Mouse (Mus musculus): Measurements from ENCODE around the gene Atp2a2. TPM values are rescaled to one million over a fixed set of nuclear protein-coding genes. Genes with fewer than 3 reads are reported as not detected.

The Atp2a2 gene
- polyA plus RNA-seq, 1 experiment from 2014 or later: 36.7 TPM

DNA sequence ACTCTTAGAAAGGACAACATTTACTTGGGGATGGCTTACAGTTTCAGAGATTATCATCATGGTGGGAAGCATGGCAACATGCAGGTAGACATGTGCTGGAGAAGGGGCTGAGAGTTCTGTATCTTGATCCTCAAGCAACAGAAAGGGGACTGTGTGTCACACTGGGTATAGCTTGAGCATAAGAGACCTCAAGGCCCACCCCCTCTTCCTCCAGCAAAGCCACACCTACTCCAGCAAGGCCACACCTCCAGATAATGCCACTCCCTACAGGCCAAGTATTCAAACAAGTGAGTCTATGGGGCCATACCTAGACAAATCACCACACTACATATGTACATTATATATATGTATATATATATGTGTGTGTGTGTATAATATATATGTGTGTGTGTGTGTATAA lies 5.4 kb upstream of the Atp2a2 start:
- Histone ChIP-seq H3K27ac (replicated peaks; ENCODE audit: low read depth, low read length) (no peak overlapping the region), H3K9ac (ENCODE audit: low read length) (no peak overlapping the region), H3K36me3 (ENCODE audit: control insufficient read depth, insufficient read depth, low read length) (no peaks in the 10 kb centered on the region), H3K4me2 (ENCODE audit: low read depth, severe bottlenecking) (no peak overlapping the region), H3K4me3 (ENCODE audit: low read depth, low read length) (no peak overlapping the region), H3K4me1 (ENCODE audit: control insufficient read depth, insufficient read depth, low read length) (no peaks in the 10 kb centered on the region), H3K27me3 (ENCODE audit: control insufficient read depth, insufficient read depth, low read length) (no peaks in the 10 kb centered on the region), H3K9me3 (ENCODE audit: control insufficient read depth, low read length) (no peaks in the 10 kb centered on the region)
- no peak for ATAC-seq (ENCODE audit: insufficient number of reproducible peaks, low FRiP score, low TSS enrichment, low read depth)
- DNase-seq (ENCODE audit: low spot score): no peak

DNA sequence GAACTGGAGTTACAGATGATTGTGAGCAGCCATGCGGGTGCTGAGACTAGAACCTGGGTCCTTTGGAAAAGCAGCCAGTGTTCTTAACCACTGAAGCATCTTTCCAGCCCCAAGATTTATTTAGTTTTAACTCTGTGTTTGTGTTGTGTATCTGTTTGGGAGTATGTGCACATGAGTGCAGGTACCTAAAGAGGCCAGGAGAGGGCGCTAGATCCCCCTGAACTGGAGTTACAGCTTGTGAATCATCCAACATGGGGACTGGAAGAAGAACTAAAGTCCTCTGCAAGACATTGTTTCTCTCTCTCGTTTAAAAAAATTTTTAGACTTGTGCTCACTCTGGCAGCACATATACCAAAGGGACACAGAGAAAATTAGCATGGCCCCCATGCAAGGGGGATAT lies 4.4 kb upstream of the Atp2a2 start:
- no peak for ATAC-seq (ENCODE audit: insufficient number of reproducible peaks, low FRiP score, low TSS enrichment, low read depth)
- 79% methylated on average over 3 of the region's 3 CpGs for WGBS

DNA sequence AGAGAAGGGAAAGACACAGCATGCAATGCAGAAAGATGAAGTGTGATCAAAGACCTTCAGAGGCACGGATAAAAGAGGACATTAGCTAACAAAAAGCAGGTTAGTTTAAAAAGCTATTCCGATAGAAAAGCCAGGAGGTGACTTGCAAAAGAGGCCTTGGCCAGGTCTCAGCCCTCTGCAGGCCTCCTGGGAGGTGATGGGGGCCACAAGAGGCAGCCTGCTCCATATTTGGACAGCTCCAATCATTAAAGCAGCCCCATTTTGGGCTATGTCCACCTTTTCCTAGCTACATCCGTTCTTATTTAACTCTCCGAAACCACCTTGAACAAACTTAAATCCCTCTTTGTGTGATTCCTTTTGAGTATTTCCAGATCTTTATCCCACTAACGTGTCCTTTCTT lies 3.5 kb upstream of the Atp2a2 start:
- Histone ChIP-seq H3K4me1 (ENCODE audit: control insufficient read depth, insufficient read depth, low read length) (no peaks in the 10 kb centered on the region), H3K27me3 (ENCODE audit: control insufficient read depth, insufficient read depth, low read length) (no peaks in the 10 kb centered on the region), H3K27ac (replicated peaks; ENCODE audit: low read depth, low read length) (no peak overlapping the region), H3K4me3 (ENCODE audit: low read depth, low read length) (no peak overlapping the region), H3K9me3 (ENCODE audit: control insufficient read depth, low read length) (no peaks in the 10 kb centered on the region), H3K4me2 (ENCODE audit: low read depth, severe bottlenecking) (no peak overlapping the region), H3K36me3 (ENCODE audit: control insufficient read depth, insufficient read depth, low read length) (no peaks in the 10 kb centered on the region), H3K9ac (ENCODE audit: low read length) (no peak overlapping the region)
- WGBS: 68% methylated on average over 5 of the region's 5 CpGs
- DNase-seq (ENCODE audit: low spot score) (no peak), ATAC-seq (ENCODE audit: insufficient number of reproducible peaks, low FRiP score, low TSS enrichment, low read depth) (no peak)

More for the DNA sequence above, 4.4 kb upstream of the Atp2a2 start:
- Histone ChIP-seq H3K4me1 (ENCODE audit: control insufficient read depth, insufficient read depth, low read length) (no peaks in the 10 kb centered on the region), H3K9ac (ENCODE audit: low read length) (no peak overlapping the region), H3K9me3 (ENCODE audit: control insufficient read depth, low read length) (no peaks in the 10 kb centered on the region), H3K4me3 (ENCODE audit: low read depth, low read length) (no peak overlapping the region), H3K36me3 (ENCODE audit: control insufficient read depth, insufficient read depth, low read length) (no peaks in the 10 kb centered on the region), H3K4me2 (ENCODE audit: low read depth, severe bottlenecking) (no peak overlapping the region), H3K27me3 (ENCODE audit: control insufficient read depth, insufficient read depth, low read length) (no peaks in the 10 kb centered on the region), H3K27ac (replicated peaks; ENCODE audit: low read depth, low read length) (no peak overlapping the region)
- no peak for DNase-seq (ENCODE audit: low spot score)

DNA sequence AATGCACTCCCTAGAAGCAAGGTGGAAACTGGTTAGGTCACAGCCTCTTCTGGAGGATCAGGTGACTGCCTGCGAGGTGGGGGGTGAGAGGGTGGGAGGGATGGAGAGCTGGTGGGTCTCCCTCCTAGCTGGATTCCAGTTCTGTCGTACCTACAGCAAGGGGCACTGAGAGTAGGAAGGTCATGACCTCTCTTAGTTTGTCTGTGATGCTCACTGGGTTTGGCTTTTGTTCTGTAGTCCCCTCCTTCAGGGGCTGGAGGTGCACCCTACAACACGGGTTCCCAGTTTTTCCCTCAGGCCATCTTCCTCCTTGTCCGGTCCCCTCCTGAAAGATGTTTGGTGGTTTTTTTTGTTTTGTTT lies 1.7 kb upstream of the Atp2a2 start:
- no peak for DNase-seq (ENCODE audit: low spot score)
- H3K4me2 ChIP-seq (ENCODE audit: low read depth, severe bottlenecking): no peak overlapping the region

DNA sequence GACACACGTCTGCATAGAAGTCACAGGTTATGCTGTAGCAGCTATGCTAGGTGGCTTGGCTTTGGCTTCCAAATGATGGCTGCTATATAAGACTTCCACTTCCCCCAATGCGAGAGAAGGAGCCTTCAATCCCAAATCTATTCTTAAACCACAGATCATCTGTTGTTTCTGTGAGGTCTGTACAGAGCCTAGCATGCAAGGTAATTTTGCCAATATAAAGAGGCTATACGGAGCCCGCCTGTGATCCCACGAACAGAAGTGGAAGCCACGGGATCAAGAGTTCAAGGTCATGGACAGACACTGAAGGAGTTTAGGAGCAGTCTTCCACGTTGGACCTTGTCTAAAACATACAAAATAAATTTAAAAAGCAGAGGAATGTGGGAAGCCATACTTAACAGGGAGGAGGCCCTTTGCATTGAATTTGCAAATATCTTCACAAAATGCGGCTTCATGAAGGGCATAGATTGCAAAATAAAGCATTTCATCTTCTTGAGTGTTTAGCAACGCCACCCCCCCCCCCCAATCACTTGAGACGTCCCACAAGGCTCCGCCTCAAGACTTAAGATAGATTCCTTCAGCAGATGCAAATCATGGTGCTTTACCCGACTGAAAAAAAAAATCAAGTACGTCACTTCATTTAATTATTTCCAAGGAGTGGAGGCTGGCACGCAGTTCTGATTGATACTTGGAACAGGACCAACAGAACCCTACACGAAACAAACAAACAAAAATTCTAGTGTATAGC lies 1.2 kb upstream of the Atp2a2 start:
- WGBS: 43% methylated on average over 15 of the region's 15 CpGs
- peaks cover 2% of the 10 kb centered on the region for H3K36me3 ChIP-seq (ENCODE audit: control insufficient read depth, insufficient read depth, low read length)
- DNase-seq (ENCODE audit: low spot score): no peak

More for the DNA sequence above, 1.7 kb upstream of the Atp2a2 start:
- H3K27me3 ChIP-seq (ENCODE audit: control insufficient read depth, insufficient read depth, low read length): no peaks in the 10 kb centered on the region
- H3K36me3 ChIP-seq (ENCODE audit: control insufficient read depth, insufficient read depth, low read length): peaks cover 2% of the 10 kb centered on the region; the same call in 1 of the 2 replicates
- no peaks in the 10 kb centered on the region for H3K9me3 ChIP-seq (ENCODE audit: control insufficient read depth, low read length)
- no peak overlapping the region for H3K27ac ChIP-seq (replicated peaks; ENCODE audit: low read depth, low read length)
- H3K4me3 ChIP-seq (ENCODE audit: low read depth, low read length): no peak overlapping the region
- H3K4me1 ChIP-seq (ENCODE audit: control insufficient read depth, insufficient read depth, low read length): peaks cover 6% of the 10 kb centered on the region
- no peak overlapping the region for H3K9ac ChIP-seq (ENCODE audit: low read length)
- WGBS: 35% methylated on average over 4 of the region's 4 CpGs
- no peak for ATAC-seq (ENCODE audit: insufficient number of reproducible peaks, low FRiP score, low TSS enrichment, low read depth)

DNA sequence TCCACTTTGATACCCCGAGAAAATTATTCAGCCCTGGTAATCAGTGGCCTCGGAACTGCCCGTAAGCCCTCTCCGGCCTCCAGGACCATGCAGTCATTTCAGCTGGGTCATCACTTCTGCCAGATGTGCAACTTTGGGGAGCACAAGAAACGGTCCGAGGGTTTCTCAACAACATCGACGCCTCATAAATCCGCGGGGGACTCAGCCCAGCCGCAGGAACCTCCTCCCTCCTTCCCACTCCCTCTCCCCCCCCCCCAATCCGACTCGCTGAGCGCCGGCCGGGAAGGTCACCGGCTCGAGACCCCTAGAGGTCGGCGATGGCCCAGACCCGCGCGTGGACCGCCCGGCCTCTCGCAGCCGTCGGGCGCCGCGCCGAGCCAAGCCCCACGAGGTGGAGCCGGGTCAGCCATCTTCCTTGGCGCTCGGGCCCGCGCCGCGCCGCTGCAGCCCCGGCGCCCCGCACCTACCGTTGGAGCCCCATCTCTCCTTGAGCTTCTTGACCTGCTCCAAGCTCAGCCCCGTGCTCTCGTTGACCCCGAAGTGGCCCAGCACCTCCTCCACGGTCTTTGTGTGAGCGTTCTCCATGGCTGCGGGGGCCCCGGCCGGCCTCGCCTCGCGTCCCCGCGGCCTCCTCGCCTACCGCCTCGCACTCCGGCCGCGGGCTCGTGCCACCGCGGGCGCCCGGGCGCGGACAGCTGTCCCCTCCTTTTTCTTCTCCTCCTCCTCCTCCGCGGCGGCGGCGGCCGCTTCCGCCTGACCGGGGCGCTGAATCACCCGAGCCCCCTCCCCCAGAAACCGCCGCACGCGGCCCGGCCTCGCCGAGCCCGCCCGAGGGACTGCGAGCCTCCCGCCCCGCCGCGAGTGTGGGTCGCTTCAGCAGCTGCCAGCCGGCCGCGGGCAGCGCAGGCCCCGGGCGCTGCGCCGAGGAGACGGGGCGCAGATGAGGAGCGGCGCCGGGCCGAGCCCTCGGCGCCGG lies 636 bp downstream of the Atp2a2 start:
- H3K27ac ChIP-seq (replicated peaks; ENCODE audit: low read depth, low read length): peak overlapping the region; percentile 97

More for the DNA sequence above, 1.2 kb upstream of the Atp2a2 start:
- H3K4me3 ChIP-seq (ENCODE audit: low read depth, low read length): peak overlapping the region; percentile 68
- ATAC-seq (ENCODE audit: insufficient number of reproducible peaks, low FRiP score, low TSS enrichment, low read depth): no peak
- H3K27me3 ChIP-seq (ENCODE audit: control insufficient read depth, insufficient read depth, low read length): no peaks in the 10 kb centered on the region
- peak overlapping the region; percentile 68 for H3K4me2 ChIP-seq (ENCODE audit: low read depth, severe bottlenecking)
- no peak overlapping the region for H3K27ac ChIP-seq (replicated peaks; ENCODE audit: low read depth, low read length)
- H3K9me3 ChIP-seq (ENCODE audit: control insufficient read depth, low read length): no peaks in the 10 kb centered on the region
- peaks cover 6% of the 10 kb centered on the region for H3K4me1 ChIP-seq (ENCODE audit: control insufficient read depth, insufficient read depth, low read length)
- H3K9ac ChIP-seq (ENCODE audit: low read length): peak overlapping the region; percentile 80

DNA sequence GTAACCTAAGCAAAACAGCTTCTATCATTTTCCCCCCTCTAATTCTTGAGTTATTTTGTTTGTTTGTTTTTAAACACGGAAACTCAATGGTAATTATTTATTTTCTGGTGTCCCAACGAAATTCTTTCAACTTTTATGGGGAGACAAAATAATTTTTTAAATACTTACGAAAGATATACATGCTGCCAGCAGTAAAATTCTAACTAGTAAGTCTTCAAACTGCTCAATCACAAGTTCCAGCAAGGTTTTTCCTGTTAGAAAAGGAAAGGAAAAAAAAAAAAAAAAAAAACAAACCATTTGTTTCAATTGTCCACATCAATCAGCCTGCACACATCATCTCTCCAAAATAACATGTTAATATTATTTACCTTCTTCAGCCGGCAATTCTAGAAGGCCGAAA lies 1.5 kb downstream of the Atp2a2 start:
- Histone ChIP-seq H3K4me1 (ENCODE audit: control insufficient read depth, insufficient read depth, low read length) (peaks cover 6% of the 10 kb centered on the region), H3K4me3 (ENCODE audit: low read depth, low read length) (peak overlapping the region; percentile 68), H3K27me3 (ENCODE audit: control insufficient read depth, insufficient read depth, low read length) (no peaks in the 10 kb centered on the region), H3K9ac (ENCODE audit: low read length) (no peak overlapping the region; the same call in 1 of the 2 replicates), H3K27ac (replicated peaks; ENCODE audit: low read depth, low read length) (no peak overlapping the region), H3K36me3 (ENCODE audit: control insufficient read depth, insufficient read depth, low read length) (peaks cover 7% of the 10 kb centered on the region), H3K9me3 (ENCODE audit: control insufficient read depth, low read length) (no peaks in the 10 kb centered on the region), H3K4me2 (ENCODE audit: low read depth, severe bottlenecking) (peak overlapping the region; percentile 68)
- WGBS: 31% methylated on average over 5 of the region's 5 CpGs
- ATAC-seq (ENCODE audit: insufficient number of reproducible peaks, low FRiP score, low TSS enrichment, low read depth): no peak
- DNase-seq (ENCODE audit: low spot score): no peak

More for the DNA sequence above, 636 bp downstream of the Atp2a2 start:
- H3K9ac ChIP-seq (ENCODE audit: low read length): peak overlapping the region; percentile 98
- ATAC-seq (ENCODE audit: insufficient number of reproducible peaks, low FRiP score, low TSS enrichment, low read depth): peak; percentile 42
- H3K9me3 ChIP-seq (ENCODE audit: control insufficient read depth, low read length): no peaks in the 10 kb centered on the region
- DNase-seq (ENCODE audit: low spot score): peak; percentile 73
- H3K4me3 ChIP-seq (ENCODE audit: low read depth, low read length): peak overlapping the region; percentile 68
- H3K27me3 ChIP-seq (ENCODE audit: control insufficient read depth, insufficient read depth, low read length): no peaks in the 10 kb centered on the region
- WGBS: under 1% methylated on average over 104 of the region's 113 CpGs
- peaks cover 7% of the 10 kb centered on the region for H3K36me3 ChIP-seq (ENCODE audit: control insufficient read depth, insufficient read depth, low read length)
- peak overlapping the region; percentile 68 for H3K4me2 ChIP-seq (ENCODE audit: low read depth, severe bottlenecking)
- H3K4me1 ChIP-seq (ENCODE audit: control insufficient read depth, insufficient read depth, low read length): peaks cover 6% of the 10 kb centered on the region

DNA sequence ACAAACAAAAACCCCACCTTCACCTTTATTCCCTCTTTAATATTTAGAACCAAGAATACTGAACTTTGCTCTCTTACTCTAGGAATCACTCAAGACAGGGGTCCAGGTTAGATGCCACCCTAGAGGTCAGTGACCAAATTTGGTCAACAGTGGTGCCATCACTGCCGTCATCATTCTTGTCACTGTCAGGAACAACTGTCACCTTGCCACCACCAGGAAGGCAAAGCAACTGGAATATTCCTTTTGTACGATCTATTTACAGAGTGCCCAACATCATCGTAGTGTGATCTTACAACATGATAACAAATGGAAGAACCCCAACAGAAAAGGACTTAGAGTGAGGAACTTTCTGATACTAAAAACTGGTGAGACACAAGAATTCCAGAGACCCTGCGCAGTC lies 1.9 kb downstream of the Atp2a2 start:
- peaks cover 6% of the 10 kb centered on the region for H3K4me1 ChIP-seq (ENCODE audit: control insufficient read depth, insufficient read depth, low read length)
- H3K4me2 ChIP-seq (ENCODE audit: low read depth, severe bottlenecking): peak overlapping the region; percentile 68
- DNase-seq (ENCODE audit: low spot score) (no peak), ATAC-seq (ENCODE audit: insufficient number of reproducible peaks, low FRiP score, low TSS enrichment, low read depth) (no peak)
- H3K36me3 ChIP-seq (ENCODE audit: control insufficient read depth, insufficient read depth, low read length): peaks cover 7% of the 10 kb centered on the region
- H3K9ac ChIP-seq (ENCODE audit: low read length): no peak overlapping the region
- H3K4me3 ChIP-seq (ENCODE audit: low read depth, low read length): peak overlapping the region; percentile 68
- no peaks in the 10 kb centered on the region for H3K9me3 ChIP-seq (ENCODE audit: control insufficient read depth, low read length)
- no peak overlapping the region for H3K27ac ChIP-seq (replicated peaks; ENCODE audit: low read depth, low read length)
- 49% methylated on average over 4 of the region's 4 CpGs for WGBS
- H3K27me3 ChIP-seq (ENCODE audit: control insufficient read depth, insufficient read depth, low read length): no peaks in the 10 kb centered on the region

All from limb, embryonic 11.5 days (tissue).